8 mouse cellular contexts compared by ENCODE assay signal in genomic region chr15:5144021-5144778, GRCm38 (mm10). TPM values are rescaled to one million over a fixed set of nuclear protein-coding genes. Genes with fewer than 3 reads are reported as not detected.
DNase-seq lines count a peak whose midpoint lies in the region; ATAC-seq lines count a peak whose summit lies in the region.

No protein-coding gene starts in this region.

- H3K9ac ChIP-seq in embryonic facial prominence, embryonic 13.5 days = peak overlapping the region; percentile 91
- peak overlapping the region; percentile 93 for H3K9ac ChIP-seq in heart, embryonic 15.5 days
- peak overlapping the region; percentile 91 for H3K9ac ChIP-seq in lung, embryonic 15.5 days

- H3K9me3 ChIP-seq in embryonic facial prominence, embryonic 13.5 days = no peaks in the 10 kb centered on the region
- H3K9me3 ChIP-seq in heart, embryonic 15.5 days (replicated peaks) = no peaks in the 10 kb centered on the region
- no peaks in the 10 kb centered on the region for H3K9me3 ChIP-seq in lung, embryonic 15.5 days

- under 1% methylated on average over 58 of the region's 61 CpGs for WGBS in embryonic facial prominence, embryonic 13.5 days
- WGBS in heart, embryonic 15.5 days = 2% methylated on average over 61 of the region's 61 CpGs
- under 1% methylated on average over 50 of the region's 61 CpGs for WGBS in lung, embryonic 15.5 days

- ATAC-seq in embryonic facial prominence, embryonic 13.5 days (ENCODE audit: insufficient number of reproducible peaks, insufficient read depth, low FRiP score, low TSS enrichment, low read depth) = peak; percentile 81
- ATAC-seq in heart, embryonic 15.5 days (replicated peaks; ENCODE audit: insufficient number of reproducible peaks, insufficient read depth, low FRiP score, low read depth) = peak; percentile 81
- peak; percentile 88 for ATAC-seq in lung, embryonic 15.5 days (ENCODE audit: borderline replicate concordance, extremely low read depth, low FRiP score, low TSS enrichment)

- H3K27me3 ChIP-seq in embryonic facial prominence, embryonic 13.5 days = no peaks in the 10 kb centered on the region
- H3K27me3 ChIP-seq in heart, embryonic 15.5 days = no peaks in the 10 kb centered on the region
- H3K27me3 ChIP-seq in lung, embryonic 15.5 days = no peaks in the 10 kb centered on the region

- H3K27ac ChIP-seq in embryonic facial prominence, embryonic 13.5 days = peak overlapping the region; percentile 94
- peak overlapping the region; percentile 91 for H3K27ac ChIP-seq in heart, embryonic 15.5 days
- peak overlapping the region; percentile 91 for H3K27ac ChIP-seq in lung, embryonic 15.5 days

- DNase-seq in CD4-positive, CD25-positive, alpha-beta regulatory T cell, adult 2 months (ENCODE audit: low read depth, low spot score) = peak; percentile 70
- DNase-seq in adipocyte (ENCODE audit: low spot score) = peak; percentile 60
- DNase-seq in layer of hippocampus, adult 8-10 months (ENCODE audit: low spot score in 2 of 2) = peak; percentile 44 to 61
- DNase-seq in retina, embryonic 14.5 days (ENCODE audit: low spot score) = peak; percentile 75
- peak; percentile 59 for DNase-seq in urinary bladder, postnatal 25 days (ENCODE audit: low spot score)

- peak overlapping the region; percentile 71 for H3K4me2 ChIP-seq in embryonic facial prominence, embryonic 13.5 days
- peak overlapping the region; percentile 79 for H3K4me2 ChIP-seq in heart, embryonic 15.5 days
- H3K4me2 ChIP-seq in lung, embryonic 15.5 days = peak overlapping the region; percentile 62

- H3K4me1 ChIP-seq in embryonic facial prominence, embryonic 13.5 days = peaks cover 20% of the 10 kb centered on the region
- H3K4me1 ChIP-seq in heart, embryonic 15.5 days (replicated peaks) = peaks cover 16% of the 10 kb centered on the region
- peaks cover 11% of the 10 kb centered on the region for H3K4me1 ChIP-seq in lung, embryonic 15.5 days

- H3K4me3 ChIP-seq in embryonic facial prominence, embryonic 13.5 days = peak overlapping the region; percentile 87
- peak overlapping the region; percentile 99 for H3K4me3 ChIP-seq in heart, embryonic 15.5 days
- H3K4me3 ChIP-seq in lung, embryonic 15.5 days = peak overlapping the region; percentile 93

- H3K36me3 ChIP-seq in embryonic facial prominence, embryonic 13.5 days = no peaks in the 10 kb centered on the region
- H3K36me3 ChIP-seq in heart, embryonic 15.5 days = no peaks in the 10 kb centered on the region
- H3K36me3 ChIP-seq in lung, embryonic 15.5 days = no peaks in the 10 kb centered on the region

RNA-seq across cellular contexts. Expression of gene Prkaa1, which starts 0.5 kb away (rescaled TPM):
- 16.6 and 18.7 TPM in 2 replicates for polyA plus RNA-seq in embryonic facial prominence, embryonic 13.5 days (2015; fragmentation: Nextera tagmentation; extraction: Ambion mirVana)
- polyA plus RNA-seq in heart, embryonic 15.5 days (2015; fragmentation: Nextera tagmentation; extraction: Ambion mirVana) = 14.1 and 15.8 TPM in 2 replicates
- 10 to 100 TPM; 24.6 to 25.5 (median 24.8) TPM for total RNA-seq in layer of hippocampus, adult 8-10 months (2022)
- 17.7 and 18.4 TPM in 2 replicates for polyA plus RNA-seq in lung, embryonic 15.5 days (2015; fragmentation: Nextera tagmentation; extraction: Ambion mirVana)

RNA-seq across cellular contexts. Expression of gene Rpl37, which starts 27.8 kb away (rescaled TPM):
- 596 and 689 TPM in 2 replicates for polyA plus RNA-seq in embryonic facial prominence, embryonic 13.5 days (2015; fragmentation: Nextera tagmentation; extraction: Ambion mirVana)
- polyA plus RNA-seq in heart, embryonic 15.5 days (2015; fragmentation: Nextera tagmentation; extraction: Ambion mirVana) = 246 and 397 TPM in 2 replicates
- 100 to 1,000 TPM; 305 to 338 (median 326) TPM for total RNA-seq in layer of hippocampus, adult 8-10 months (2022)
- 469 and 494 TPM in 2 replicates for polyA plus RNA-seq in lung, embryonic 15.5 days (2015; fragmentation: Nextera tagmentation; extraction: Ambion mirVana)

RNA-seq across cellular contexts. Expression of gene Card6, which starts 35.9 kb away (rescaled TPM):
- 0.77 and 1.3 TPM in 2 replicates for polyA plus RNA-seq in embryonic facial prominence, embryonic 13.5 days (2015; fragmentation: Nextera tagmentation; extraction: Ambion mirVana)
- polyA plus RNA-seq in heart, embryonic 15.5 days (2015; fragmentation: Nextera tagmentation; extraction: Ambion mirVana) = 1.7 and 2.4 TPM in 2 replicates
- total RNA-seq in layer of hippocampus, adult 8-10 months (2022) = 1 to 10 TPM; 2.7 to 6.0 (median 5.3) TPM
- polyA plus RNA-seq in lung, embryonic 15.5 days (2015; fragmentation: Nextera tagmentation; extraction: Ambion mirVana) = 1.6 and 2.0 TPM in 2 replicates

RNA-seq across cellular contexts. Expression of gene Ttc33, which starts 41.1 kb away (rescaled TPM):
- 40.5 and 48.3 TPM in 2 replicates for polyA plus RNA-seq in embryonic facial prominence, embryonic 13.5 days (2015; fragmentation: Nextera tagmentation; extraction: Ambion mirVana)
- polyA plus RNA-seq in heart, embryonic 15.5 days (2015; fragmentation: Nextera tagmentation; extraction: Ambion mirVana) = 31.8 and 33.7 TPM in 2 replicates
- total RNA-seq in layer of hippocampus, adult 8-10 months (2022) = 10 to 100 TPM; 75.5 to 85.2 (median 82.2) TPM
- 41.6 and 43.5 TPM in 2 replicates for polyA plus RNA-seq in lung, embryonic 15.5 days (2015; fragmentation: Nextera tagmentation; extraction: Ambion mirVana)

Comparison
In these comparisons a context has a peak if more than half of its experiments do, and no peak if none do; other contexts are left out.
1. Peak in every context shown above with its lines: DNase-seq, ATAC-seq, H3K4me3 ChIP-seq and H3K27ac ChIP-seq.